Mouse (Mus musculus) testis, adult 2 months (tissue): Measurements from ENCODE around the gene Abr.
A peak's percentile ranks its signal among the peaks of the same experiment; 100 is the strongest.

Experiments used
- CTCF ChIP-seq: fragments of 200-500 bp; IDR thresholded peaks from 2 replicates; pipeline ENCODE4 v1.5.1; 2012; ENCODE audit warnings: low read depth, mild to moderate bottlenecking, inconsistent platforms, low read length, moderate library complexity; ENCODE audit not compliant: control insufficient read depth, insufficient read depth, insufficient replicate concordance
- POLR2A ChIP-seq: fragments of 200-500 bp; IDR thresholded peaks from 2 replicates; pipeline ENCODE4 v1.6.1; 2012; ENCODE audit warnings: low read depth, mild to moderate bottlenecking, inconsistent platforms, low read length, moderate library complexity; ENCODE audit not compliant: control insufficient read depth

DNA sequence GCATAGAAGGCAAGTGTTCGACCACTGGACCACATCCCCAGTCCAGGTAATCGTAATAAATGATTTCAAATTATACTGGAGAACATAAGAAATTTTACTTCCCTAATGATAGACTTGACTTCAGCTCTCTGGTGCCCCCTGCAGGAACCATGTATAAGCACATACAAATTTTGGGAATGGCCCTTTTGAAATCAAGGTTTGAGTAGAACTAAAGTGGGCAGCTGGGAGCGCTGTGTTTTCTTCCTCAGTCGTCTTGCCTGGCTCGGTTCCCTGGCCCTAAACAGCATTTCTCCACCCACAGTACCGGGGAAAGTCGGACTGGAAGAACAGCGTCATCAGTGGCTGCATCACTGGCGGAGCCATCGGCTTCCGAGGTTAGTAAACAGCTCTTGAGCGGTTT lies 211.3 kb downstream of the Abr start:
- TF ChIP-seq CTCF (peak; percentile 41), POLR2A (no peak)
